Mouse (Mus musculus) heart, embryonic 12.5 days (tissue): ENCODE results near the gene Pcid2. TPM values are rescaled to one million over a fixed set of nuclear protein-coding genes. Genes with fewer than 3 reads are reported as not detected.
A peak's percentile ranks its signal among the peaks of the same experiment; 100 is the strongest.
"Not testable (repeated sequence)": the region's sequence is repeated elsewhere in the genome, so short reads cannot be mapped to it uniquely, and the experiment has no call there.

Experiments
- ATAC-seq: fragments of 200-750 bp; cut with Nextera tagmentation; 2 replicates; pipeline ENCODE4 v1.8.0; 2017; ENCODE audit warnings: moderate TSS enrichment, moderate library complexity; ENCODE audit not compliant: insufficient number of reproducible peaks, low FRiP score
- H3K27ac ChIP-seq: fragments of 300-500 bp; sonication (generic); 2 replicates; pipeline ENCODE4 v1.5.1; 2016; ENCODE audit warnings: mild to moderate bottlenecking, moderate library complexity; ENCODE audit not compliant: poor library complexity, severe bottlenecking
- H3K27me3 ChIP-seq: fragments of 300-500 bp; sonication (generic); replicated peaks from 2 replicates; pipeline ENCODE4 v1.6.1; 2016; ENCODE audit warnings: mild to moderate bottlenecking, moderate library complexity
- H3K36me3 ChIP-seq: fragments of 300-500 bp; sonication (generic); 2 replicates; pipeline ENCODE4 v1.6.1; 2016; ENCODE audit warnings: mild to moderate bottlenecking, moderate library complexity
- H3K4me1 ChIP-seq: fragments of 300-500 bp; sonication (generic); replicated peaks from 2 replicates; pipeline ENCODE4 v1.6.1; 2016; ENCODE audit warnings: mild to moderate bottlenecking
- H3K4me2 ChIP-seq: fragments of 300-500 bp; sonication (generic); 2 replicates; pipeline ENCODE4 v1.6.1; 2016; ENCODE audit warnings: mild to moderate bottlenecking, moderate library complexity
- H3K4me3 ChIP-seq: fragments of 300-500 bp; sonication (generic); 2 replicates; pipeline ENCODE4 v1.5.1; 2016; ENCODE audit warnings: mild to moderate bottlenecking
- H3K9ac ChIP-seq: fragments of 300-500 bp; sonication (generic); 2 replicates; pipeline ENCODE4 v1.6.1; 2016; ENCODE audit warnings: mild to moderate bottlenecking, moderate library complexity
- H3K9me3 ChIP-seq: fragments of 300-500 bp; sonication (generic); replicated peaks from 2 replicates; pipeline ENCODE4 v1.6.1; 2016; ENCODE audit warnings: mild to moderate bottlenecking, moderate library complexity
- WGBS: fragments of 180-500 bp; shearing (Covaris S2); methylation state at CpG from one replicate; pipeline ENCODE4 v1.1.7; 2016; 5-methylcytosine and 5-hydroxymethylcytosine counted together
- polyA plus RNA-seq: library from polyadenylated mRNA; unstranded; fragments of >200 nt; fragmentation: Nextera tagmentation; extraction: Ambion mirVana; gene quantifications from 2 replicates; pipeline ENCODE4 v1.2.1, GENCODE M21; 2016

Pcid2 gene
- polyA plus RNA-seq: 29.3 and 29.5 TPM in 2 replicates

GRCm38 (mm10) chr8:13105087-13105881 lies at the start of gene Pcid2, which contains the start of gene Cul4a:
TSS of gene Pcid2 (minus strand) at chr8:13105459.
TSS of gene Cul4a (plus strand) at chr8:13105621.
- Histone ChIP-seq H3K4me1 (peaks cover 34% of the 10 kb centered on the region), H3K9me3 (no peaks in the 10 kb centered on the region), H3K36me3 (peaks cover 17% of the 10 kb centered on the region), H3K27ac (peak within 1 kb of the TSS; percentile 91), H3K4me3 (peak within 1 kb of the TSS; percentile 98), H3K4me2 (peak within 1 kb of the TSS; percentile 90), H3K9ac (peak within 1 kb of the TSS; percentile 95), H3K27me3 (no peaks in the 10 kb centered on the region)
- WGBS: under 1% methylated on average over 81 of the region's 87 CpGs
- peak; percentile 97 for ATAC-seq

DNA sequence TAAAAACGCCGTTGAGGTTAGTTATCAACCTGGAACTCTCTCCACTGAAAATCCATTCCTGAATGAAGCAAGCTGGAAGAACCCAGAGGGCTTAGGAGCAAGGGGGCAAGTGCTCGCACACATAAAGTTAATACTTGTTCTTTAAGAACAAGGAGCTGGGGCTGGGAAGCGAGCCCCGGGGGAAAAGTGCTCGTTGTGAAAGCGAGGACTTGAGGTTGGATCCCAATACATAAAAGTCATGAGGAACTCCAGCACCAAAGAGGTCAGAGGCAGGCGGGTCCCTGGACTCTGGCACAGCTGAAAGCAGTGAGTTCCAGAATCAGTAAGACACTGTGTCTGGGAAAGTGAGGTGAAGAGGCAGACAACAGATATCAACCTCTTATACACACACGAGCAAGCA lies 48.8 kb upstream of the Pcid2 start:
- no peak overlapping the region for H3K27ac ChIP-seq
- no peaks in the 10 kb centered on the region for H3K9me3 ChIP-seq
- H3K9ac ChIP-seq: no peak overlapping the region
- no peak overlapping the region for H3K4me3 ChIP-seq
- 73% methylated on average over 9 of the region's 9 CpGs for WGBS
- H3K4me2 ChIP-seq: no peak overlapping the region
- no peaks in the 10 kb centered on the region for H3K27me3 ChIP-seq
- H3K4me1 ChIP-seq: no peaks in the 10 kb centered on the region
- ATAC-seq: no peak
- peaks cover 33% of the 10 kb centered on the region for H3K36me3 ChIP-seq

DNA sequence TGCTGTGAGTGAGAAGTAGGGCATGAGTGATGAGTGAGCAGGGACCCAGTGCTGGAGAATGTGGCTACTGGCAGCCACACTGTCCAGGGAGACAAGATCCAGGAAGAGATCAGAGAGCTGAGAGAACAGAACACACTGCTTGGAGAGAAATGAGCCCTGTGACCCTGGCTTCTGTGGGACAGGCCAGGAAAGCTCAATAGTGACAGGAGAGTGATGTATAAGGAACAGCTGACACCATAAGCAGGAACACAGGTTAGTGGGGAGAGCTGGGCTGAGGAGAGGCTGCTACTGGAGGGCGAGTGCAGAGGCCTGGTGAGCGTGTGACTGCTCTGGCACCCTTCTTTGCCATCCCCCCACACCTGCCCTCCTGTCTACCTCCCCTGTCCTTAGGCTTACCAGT lies 45.7 kb upstream of the Pcid2 start:
- no peaks in the 10 kb centered on the region for H3K9me3 ChIP-seq
- 87% methylated on average over 2 of the region's 2 CpGs for WGBS
- no peak overlapping the region for H3K4me2 ChIP-seq
- ATAC-seq: no peak
- H3K4me1 ChIP-seq: no peaks in the 10 kb centered on the region
- no peaks in the 10 kb centered on the region for H3K27me3 ChIP-seq
- no peak overlapping the region for H3K4me3 ChIP-seq
- no peak overlapping the region for H3K27ac ChIP-seq
- no peak overlapping the region for H3K9ac ChIP-seq
- peaks cover 59% of the 10 kb centered on the region for H3K36me3 ChIP-seq

- Histone ChIP-seq H3K9ac (no peak overlapping the region), H3K4me2 (no peak overlapping the region), H3K36me3 (peaks cover 70% of the 10 kb centered on the region), H3K27me3 (no peaks in the 10 kb centered on the region), H3K9me3 (no peaks in the 10 kb centered on the region), H3K4me1 (no peaks in the 10 kb centered on the region), H3K27ac (no peak overlapping the region), H3K4me3 (no peak overlapping the region)
- ATAC-seq: no peak
- WGBS: 58% methylated on average over 5 of the region's 5 CpGs
Measured at GRCm38 (mm10) chr8:13149866-13150265, 44.6 kb upstream of the Pcid2 start.

DNA sequence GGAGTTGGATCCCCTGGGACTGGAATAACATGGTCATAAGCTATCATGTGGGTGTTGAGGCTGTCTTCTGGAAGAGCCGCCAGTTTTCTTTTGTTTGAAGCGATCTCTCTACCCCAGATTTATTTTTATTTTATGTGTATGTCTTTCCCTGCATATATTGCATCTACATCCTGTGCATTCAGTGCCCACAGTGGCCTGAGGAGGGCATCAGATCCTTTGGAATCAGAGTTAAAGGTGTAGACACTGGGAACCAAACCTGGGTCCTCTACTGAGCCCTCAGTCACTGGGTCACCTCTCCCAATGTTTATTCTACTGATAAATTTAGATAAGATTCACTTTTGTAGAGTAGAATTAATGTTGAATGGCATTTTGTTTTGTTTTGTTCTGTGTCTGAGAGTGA lies 44.0 kb upstream of the Pcid2 start:
- H3K9ac ChIP-seq: no peak overlapping the region
- H3K4me2 ChIP-seq: no peak overlapping the region
- peaks cover 73% of the 10 kb centered on the region for H3K36me3 ChIP-seq
- 97% methylated on average over 2 of the region's 2 CpGs for WGBS
- no peak overlapping the region for H3K27ac ChIP-seq
- ATAC-seq: no peak
- H3K4me3 ChIP-seq: no peak overlapping the region
- no peaks in the 10 kb centered on the region for H3K4me1 ChIP-seq
- H3K27me3 ChIP-seq: no peaks in the 10 kb centered on the region
- no peaks in the 10 kb centered on the region for H3K9me3 ChIP-seq

DNA sequence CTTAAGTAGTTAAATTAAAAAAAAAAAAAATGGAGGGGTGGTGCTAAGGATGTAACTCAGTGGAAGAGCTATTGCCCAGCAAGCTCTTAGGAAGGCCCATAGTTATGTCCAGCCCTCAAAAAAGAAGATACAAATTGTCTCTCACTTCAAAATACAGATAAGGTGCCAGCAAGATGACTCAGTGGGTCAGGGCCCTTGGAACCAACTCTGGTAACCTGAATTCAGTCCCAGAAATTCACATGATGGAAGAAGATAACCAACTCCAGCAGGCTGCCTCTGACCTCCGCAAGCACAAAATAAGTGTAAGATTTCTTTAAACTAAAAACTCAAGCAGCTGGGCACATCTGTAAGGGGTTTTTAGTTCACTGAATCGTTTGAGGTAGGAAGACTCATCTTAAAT lies 43.2 kb upstream of the Pcid2 start:
- Histone ChIP-seq H3K4me1 (no peaks in the 10 kb centered on the region), H3K4me2 (no peak overlapping the region), H3K4me3 (no peak overlapping the region), H3K27ac (no peak overlapping the region), H3K36me3 (peaks cover 72% of the 10 kb centered on the region), H3K27me3 (no peaks in the 10 kb centered on the region), H3K9ac (no peak overlapping the region), H3K9me3 (no peaks in the 10 kb centered on the region)
- 94% methylated on average over 2 of the region's 2 CpGs for WGBS
- no peak for ATAC-seq

GRCm38 (mm10) chr8:13141681-13142080 lies 36.4 kb upstream of the Pcid2 start:
- 91% methylated on average over 5 of the region's 5 CpGs for whole genome bisulfite sequencing
- Histone ChIP-seq H3K4me3 (no peak overlapping the region), H3K27me3 (no peaks in the 10 kb centered on the region), H3K27ac (no peak overlapping the region), H3K4me2 (no peak overlapping the region), H3K9ac (no peak overlapping the region), H3K4me1 (no peaks in the 10 kb centered on the region), H3K36me3 (peaks cover 98% of the 10 kb centered on the region), H3K9me3 (no peaks in the 10 kb centered on the region)
- ATAC-seq: no peak

DNA sequence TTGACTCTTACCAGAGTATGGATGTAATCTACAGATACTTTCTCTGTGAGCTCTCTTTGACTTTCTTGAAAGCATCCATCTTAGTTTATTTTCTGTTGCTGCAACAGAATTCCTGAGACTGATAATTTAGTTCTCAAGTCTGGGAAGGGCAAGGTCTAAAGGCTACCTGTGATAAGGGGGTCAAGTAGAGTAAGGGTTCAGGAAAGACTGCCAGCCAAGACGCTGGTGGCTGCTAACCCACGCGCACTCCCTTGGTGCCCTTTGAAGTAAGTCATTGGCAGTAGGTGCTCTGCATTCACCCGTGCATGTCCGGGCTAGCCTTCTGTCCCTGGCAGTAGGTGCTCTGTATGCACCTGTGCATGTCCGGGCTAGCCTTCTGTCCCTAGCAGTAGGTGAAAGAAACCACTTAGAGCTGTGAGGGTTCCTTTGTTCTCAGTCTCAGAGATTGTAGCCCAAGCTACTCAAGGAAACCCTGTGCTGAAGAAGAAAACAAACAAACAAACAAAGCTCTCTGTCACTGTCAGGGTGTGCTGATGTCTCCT lies 34.5 kb upstream of the Pcid2 start:
- WGBS: 86% methylated on average over 6 of the region's 6 CpGs

DNA sequence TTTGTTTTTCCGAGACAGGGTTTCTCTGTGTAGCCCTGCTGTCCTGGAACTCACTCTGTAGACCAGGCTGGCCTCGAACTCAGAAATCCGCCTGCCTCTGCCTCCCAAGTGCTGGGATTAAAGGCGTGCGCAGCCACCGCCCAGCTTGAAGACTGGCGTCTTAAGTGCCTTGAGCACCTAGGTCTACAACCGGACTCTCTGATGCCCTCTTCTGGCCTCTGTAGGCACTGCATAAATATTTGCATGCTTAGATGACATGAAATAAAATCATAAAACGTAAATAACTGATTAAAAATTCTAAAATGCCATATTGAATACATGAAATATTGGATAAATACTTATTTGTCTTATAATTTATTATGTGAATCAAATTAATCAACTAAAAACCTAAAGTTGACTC lies 27.0 kb upstream of the Pcid2 start:
- not testable (repeated sequence) for H3K27me3 ChIP-seq, H3K4me1 ChIP-seq, H3K9ac ChIP-seq, ATAC-seq, H3K27ac ChIP-seq, H3K4me3 ChIP-seq, H3K4me2 ChIP-seq, H3K9me3 ChIP-seq
- 63% methylated on average over 9 of the region's 9 CpGs for WGBS
- H3K36me3 ChIP-seq: peaks cover 93% of the 10 kb centered on the region

More for the DNA sequence above, 34.5 kb upstream of the Pcid2 start:
- Histone ChIP-seq H3K4me3 (no peak overlapping the region), H3K4me2 (no peak overlapping the region), H3K27ac (no peak overlapping the region), H3K27me3 (no peaks in the 10 kb centered on the region), H3K9ac (no peak overlapping the region), H3K4me1 (no peaks in the 10 kb centered on the region), H3K36me3 (peaks cover 97% of the 10 kb centered on the region), H3K9me3 (no peaks in the 10 kb centered on the region)
- no peak for ATAC-seq

DNA sequence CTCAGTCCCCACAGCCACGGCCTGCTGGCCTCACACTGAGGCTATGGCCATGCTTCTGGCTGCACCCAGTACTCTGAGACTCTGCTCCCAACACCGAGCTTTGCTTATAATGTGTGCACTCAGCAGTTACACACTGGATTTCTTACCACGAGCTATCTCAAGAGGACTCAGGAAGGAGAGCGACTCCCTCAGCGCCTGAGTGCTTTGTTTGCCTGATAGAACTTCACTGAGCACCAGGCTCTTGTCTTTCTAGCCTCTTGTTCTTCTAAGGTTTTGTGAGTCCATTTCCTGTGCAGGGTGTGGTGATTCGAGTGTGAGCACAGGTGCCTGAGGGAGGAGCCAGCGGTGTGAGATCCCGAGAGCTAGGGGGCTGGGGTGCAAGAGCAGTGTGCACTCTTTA lies 19.6 kb upstream of the Pcid2 start:
- no peaks in the 10 kb centered on the region for H3K27me3 ChIP-seq
- peaks cover 31% of the 10 kb centered on the region for H3K4me1 ChIP-seq
- no peak overlapping the region for H3K4me2 ChIP-seq
- no peak overlapping the region for H3K4me3 ChIP-seq
- no peaks in the 10 kb centered on the region for H3K9me3 ChIP-seq
- no peak for ATAC-seq
- H3K27ac ChIP-seq: no peak overlapping the region
- peaks cover 76% of the 10 kb centered on the region for H3K36me3 ChIP-seq
- WGBS: 91% methylated on average over 8 of the region's 8 CpGs
- H3K9ac ChIP-seq: no peak overlapping the region

DNA sequence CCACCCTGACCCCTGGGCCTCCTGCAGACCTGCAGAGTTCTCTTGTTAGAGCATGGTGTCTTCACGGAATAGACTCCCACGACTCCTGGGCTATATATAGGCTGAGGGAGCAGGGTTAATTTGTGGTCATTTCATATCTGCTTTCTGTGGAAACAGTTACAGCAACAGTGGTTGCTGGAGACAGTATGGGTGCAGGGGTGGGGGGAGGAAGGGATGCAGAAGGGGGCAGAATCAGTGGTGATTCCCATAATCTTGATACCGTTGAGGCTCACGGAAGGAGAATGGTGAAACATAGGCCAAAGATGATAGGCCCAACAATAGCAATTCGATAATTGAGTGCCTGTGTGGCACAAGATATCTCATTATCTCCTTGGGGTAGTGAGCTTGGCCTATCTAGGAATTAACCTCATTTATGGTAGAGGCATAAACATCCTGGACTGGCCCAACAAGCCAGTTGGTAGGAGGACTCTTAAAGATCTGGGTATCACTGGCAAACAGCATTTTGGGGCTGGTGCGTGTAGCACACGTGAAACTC lies 17.7 kb upstream of the Pcid2 start:
- no peak for ATAC-seq
- H3K36me3 ChIP-seq: peaks cover 69% of the 10 kb centered on the region
- H3K9me3 ChIP-seq: no peaks in the 10 kb centered on the region
- WGBS: 67% methylated on average over 7 of the region's 7 CpGs
- no peak overlapping the region for H3K9ac ChIP-seq
- peaks cover 35% of the 10 kb centered on the region for H3K4me1 ChIP-seq
- H3K27me3 ChIP-seq: no peaks in the 10 kb centered on the region
- peak overlapping the region; percentile 14; the same call in 1 of the 2 replicates for H3K27ac ChIP-seq
- no peak overlapping the region for H3K4me2 ChIP-seq
- no peak overlapping the region for H3K4me3 ChIP-seq
